Mouse (Mus musculus) left cerebral cortex, postnatal 25 days (tissue): ENCODE results near the gene Rab33b. TPM values are rescaled to one million over a fixed set of nuclear protein-coding genes. Genes with fewer than 3 reads are reported as not detected.

Source experiments
- total RNA-seq, 2 experiments: library from RNA; stranded (reverse); gene quantifications; 2 replicates each; pipeline ENCODE4 v1.2.3; 2021

Rab33b gene
- total RNA-seq, 2 experiments from 2014 or later, result 20.4 to 22.5 TPM

Other genes starting within 250 kb of the Rab33b start
- 10 to 100 TPM; 35.6 to 36.4 TPM for gene Elf2, start 143.3 kb upstream of the Rab33b start, total RNA-seq
- not detected for gene Mgarp, start 87.2 kb upstream of the Rab33b start, total RNA-seq
- gene Ndufc1, start 74.9 kb upstream of the Rab33b start, total RNA-seq, result 100 to 1,000 TPM; 362 to 365 TPM
- gene Naa15, start 68.8 kb upstream of the Rab33b start, total RNA-seq, result 10 to 100 TPM; 46.8 to 51.3 TPM
- gene Setd7, start 77.0 kb downstream of the Rab33b start, total RNA-seq, result 100 to 1,000 TPM; 135 to 139 TPM
- gene Mgst2, start 176.4 kb downstream of the Rab33b start, total RNA-seq, result not detected